Mouse (Mus musculus) left cerebral cortex, adult 6 months (tissue): ENCODE measurements around the gene Cluap1. TPM values are rescaled to one million over a fixed set of nuclear protein-coding genes. Genes with fewer than 3 reads are reported as not detected.

Experiments used
- long read RNA-seq, 2 experiments: library from polyadenylated mRNA; unstranded; transcript quantifications; one replicate each; pipeline ENCODE4 v2.0.0; 2019 to 2020
- polyA plus RNA-seq: library from polyadenylated mRNA; unstranded; fragments of <200 nt; fragmentation: Nextera tagmentation; gene quantifications from 2 replicates; pipeline ENCODE4 v1.2.3, GENCODE M21; 2021

Gene Cluap1
- 27.6 and 30.3 TPM in 2 replicates for polyA plus RNA-seq
- long read RNA-seq, experiment 1, transcript Cluap1-201 (12 exons, 1,779 nt): major isoform, 85 of 224 reads
- long read RNA-seq, experiment 1, partial matches to known transcripts: 19 of 224 reads
- long read RNA-seq, experiment 1, other reads (novel, unspliced or antisense): 120 of 224 reads
- long read RNA-seq, experiment 2, transcript Cluap1-201 (12 exons, 1,779 nt): major isoform, 17 of 52 reads
- long read RNA-seq, experiment 2, partial matches to known transcripts: 21 of 52 reads
- long read RNA-seq, experiment 2, other reads (novel, unspliced or antisense): 14 of 52 reads

DNA sequence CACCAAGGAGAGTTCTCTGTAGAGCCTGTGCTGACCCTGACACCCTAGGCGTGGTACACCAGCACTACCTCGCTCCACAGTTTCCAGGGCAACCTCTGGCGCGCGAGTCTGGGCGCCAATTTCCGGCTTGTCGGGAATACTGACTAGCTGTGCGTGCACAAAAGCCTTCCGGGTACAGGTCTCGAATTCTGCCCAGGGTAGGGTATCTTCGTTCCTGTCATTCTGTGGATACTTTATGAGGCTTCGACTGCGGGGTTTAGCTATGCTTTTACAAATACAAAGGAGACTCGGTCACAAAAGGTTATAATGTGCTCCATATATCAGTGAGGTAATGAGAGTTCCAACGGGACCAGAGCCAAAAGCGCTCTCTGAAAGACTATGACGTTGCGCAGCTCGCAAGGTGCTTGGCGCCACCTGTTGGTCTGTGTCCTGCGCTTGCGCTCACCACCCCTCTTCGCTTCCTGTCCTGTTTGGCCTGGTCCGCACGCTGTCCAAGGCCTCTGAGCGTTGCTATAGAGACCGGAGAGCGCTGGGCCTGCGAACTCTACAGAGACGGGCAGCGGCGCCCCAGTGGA, at the start of gene Cluap1, which contains the start of gene 1700037C18Rik:
TSS of gene Cluap1 (plus strand) at position 265 of the 575 bp plus-strand sequence.
TSS of gene 1700037C18Rik (minus strand) at position 153 of the 575 bp plus-strand sequence.

DNA sequence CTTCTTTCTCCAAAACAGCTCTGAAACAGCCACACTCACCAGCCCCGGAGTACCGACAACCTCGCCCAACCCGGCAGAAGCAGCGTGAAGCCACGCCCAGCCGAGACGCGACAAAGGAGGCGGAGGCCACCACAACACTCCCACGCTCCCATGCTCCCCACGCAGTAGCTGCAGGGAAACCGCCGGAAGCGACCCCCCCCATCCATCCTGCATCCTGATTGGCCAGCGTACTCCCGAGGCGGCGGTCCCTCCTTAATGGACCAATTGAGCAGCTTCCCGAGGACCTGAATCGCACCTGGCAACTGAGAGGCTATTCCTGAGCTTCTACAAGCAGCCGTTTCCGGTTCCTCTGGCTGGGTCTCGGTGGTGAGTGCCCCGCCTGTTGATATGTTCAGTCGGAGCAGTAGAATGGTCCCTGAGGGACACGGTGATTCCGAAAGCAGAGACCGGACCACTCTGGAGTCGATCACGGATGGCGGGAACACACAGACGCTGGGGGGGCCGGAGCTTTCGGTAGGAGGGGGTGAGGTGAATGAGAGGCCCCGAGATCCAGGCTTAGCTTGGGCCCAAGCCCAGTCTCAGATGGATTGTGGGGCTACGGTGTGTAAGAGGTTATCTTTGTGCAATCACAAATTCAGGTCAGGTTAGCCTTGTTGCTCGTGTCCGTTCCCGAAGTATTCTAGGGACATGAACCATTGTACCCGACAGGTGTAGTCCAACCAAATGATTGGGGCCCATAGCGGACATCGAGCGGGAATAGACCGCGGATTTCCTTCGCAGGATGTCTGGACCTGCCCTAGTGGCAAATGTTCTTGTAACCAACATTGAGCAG, 36.2 kb upstream of the Cluap1 start, which contains the start of gene Naa60:
TSS of gene Naa60 (plus strand) at position 160 of the 832 bp plus-strand sequence.

DNA sequence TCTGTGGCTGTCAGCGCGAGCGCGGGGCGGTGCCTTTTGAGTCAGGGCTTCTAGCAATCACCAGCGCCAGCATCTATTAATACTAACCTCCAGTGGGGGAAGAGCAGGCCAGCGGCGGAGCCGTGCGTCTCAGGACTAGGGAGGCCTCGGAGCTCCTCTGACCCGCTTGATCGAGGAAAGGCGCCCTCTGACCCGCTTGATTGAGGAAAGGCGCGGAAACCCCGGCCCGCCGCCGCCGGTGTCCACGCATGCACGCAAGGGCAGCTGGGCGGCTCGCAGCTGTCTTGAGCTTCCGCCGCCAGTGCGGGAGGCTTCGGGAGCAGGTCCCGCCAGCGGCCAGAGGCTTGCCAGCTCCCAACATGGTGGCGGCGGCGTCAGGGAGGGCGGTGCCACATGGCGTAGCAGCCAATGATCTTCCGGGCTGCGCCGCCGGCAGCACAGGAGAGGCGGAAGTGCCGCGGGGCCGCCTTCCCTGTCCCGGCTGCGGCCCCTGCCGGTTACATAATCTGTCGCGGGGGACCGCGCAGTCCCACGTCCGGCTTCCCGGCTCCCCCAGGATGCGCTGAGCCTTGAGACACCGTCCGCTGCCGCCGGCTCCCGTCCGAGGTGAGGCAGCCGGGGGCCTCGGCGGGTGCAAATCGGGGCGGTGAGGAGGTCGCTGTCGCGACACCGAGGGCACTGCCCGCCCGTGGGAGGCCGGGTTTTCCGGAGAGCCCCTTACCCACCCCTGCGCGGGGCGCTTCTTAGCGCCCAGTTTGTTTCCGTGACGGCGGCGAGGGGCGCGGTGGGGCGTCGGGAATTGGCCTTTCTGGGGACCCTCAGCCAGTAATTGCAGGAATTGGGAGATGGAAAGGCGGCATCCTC, 24.2 kb upstream of the Cluap1 start, which contains the start of the genes Zfp597 and Gm20695:
TSS of gene Zfp597 (minus strand) at position 361 of the 864 bp plus-strand sequence.
TSS of gene Gm20695 (plus strand) at position 448 of the 864 bp plus-strand sequence.

DNA sequence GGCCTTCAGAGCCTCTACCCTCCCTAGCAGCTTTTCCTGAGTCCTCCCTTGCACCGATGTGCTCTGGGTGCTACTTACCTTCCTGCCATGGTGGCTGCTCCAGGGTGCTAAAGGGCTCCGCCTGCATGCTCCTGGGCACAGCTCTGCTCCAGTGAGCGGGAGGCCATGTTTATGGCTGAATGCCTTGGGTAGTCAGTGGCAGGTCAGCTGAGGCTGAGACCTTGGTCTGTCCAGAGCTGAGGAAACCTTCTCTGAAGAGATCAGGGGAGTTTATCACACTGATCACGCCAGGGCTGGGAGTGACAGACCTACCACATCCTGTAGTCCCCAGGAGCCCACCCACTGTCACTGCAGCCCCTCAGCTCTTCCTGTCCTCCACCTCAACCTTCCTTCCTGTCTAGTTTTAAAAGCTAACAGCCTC, 67.7 kb downstream of the Cluap1 start, which contains the start of gene Nlrc3:
TSS of gene Nlrc3 (minus strand) at position 382 of the 421 bp plus-strand sequence.

Other genes starting within 250 kb of the Cluap1 start
- not detected in 2 replicates for gene Mefv, start 190.7 kb upstream of the Cluap1 start, polyA plus RNA-seq
- gene Zfp263, start 164.7 kb upstream of the Cluap1 start, polyA plus RNA-seq: 5.4 and 7.1 TPM in 2 replicates
- not detected in 2 replicates for gene Olfr15, start 77.9 kb upstream of the Cluap1 start, polyA plus RNA-seq
- gene Zfp174, start 61.5 kb upstream of the Cluap1 start, polyA plus RNA-seq: 1.2 and 1.3 TPM in 2 replicates
- 82.1 and 85.9 TPM in 2 replicates for gene Naa60, start 36.4 kb upstream of the Cluap1 start, polyA plus RNA-seq
- 3.8 and 6.6 TPM in 2 replicates for gene Zfp597, start 24.2 kb upstream of the Cluap1 start, polyA plus RNA-seq
- 7.8 and 12.0 TPM in 2 replicates for gene Gm20695, start 24.2 kb upstream of the Cluap1 start, polyA plus RNA-seq
- 9.5 and 9.8 TPM in 2 replicates for gene 1700037C18Rik, start 112 bp upstream of the Cluap1 start, polyA plus RNA-seq
- 0.16 TPM in 1 of 2 replicates, not detected in the other for gene Nlrc3, start 67.8 kb downstream of the Cluap1 start, polyA plus RNA-seq
- gene Slx4, start 95.0 kb downstream of the Cluap1 start, polyA plus RNA-seq: 8.0 and 8.7 TPM in 2 replicates
- gene Dnase1, start 128.1 kb downstream of the Cluap1 start, polyA plus RNA-seq: 1.0 and 1.5 TPM in 2 replicates
- gene Trap1, start 169.0 kb downstream of the Cluap1 start, polyA plus RNA-seq: 28.9 and 36.9 TPM in 2 replicates